Mouse (Mus musculus) lung, postnatal 0 days (tissue): ENCODE measurements around the gene Snx1. TPM values are rescaled to one million over a fixed set of nuclear protein-coding genes. Genes with fewer than 3 reads are reported as not detected.

Source experiments
- ATAC-seq: fragments of 200-750 bp; cut with Nextera tagmentation; 2 replicates; pipeline ENCODE4 v1.8.0; 2017; ENCODE audit warnings: moderate library complexity
- DNase-seq: peaks from one replicate; pipeline ENCODE4 v3.0.0-alpha.2; 2016; ENCODE audit warnings: low spot score
- H3K27ac ChIP-seq: fragments of 300-500 bp; sonication (generic); 2 replicates; pipeline ENCODE4 v1.5.1; 2014; ENCODE audit warnings: antibody characterized with exemption, mild to moderate bottlenecking, low read length, mixed read lengths
- H3K27me3 ChIP-seq: fragments of 300-500 bp; sonication (generic); replicated peaks from 2 replicates; pipeline ENCODE4 v1.6.1; 2014; ENCODE audit warnings: low read length, mixed read lengths; ENCODE audit not compliant: insufficient read depth
- H3K36me3 ChIP-seq: fragments of 300-500 bp; sonication (generic); 2 replicates; pipeline ENCODE4 v1.6.1; 2014; ENCODE audit warnings: low read length, mixed read lengths; ENCODE audit not compliant: insufficient read depth
- H3K4me1 ChIP-seq: fragments of 300-500 bp; sonication (generic); 2 replicates; pipeline ENCODE4 v1.6.1; 2014; ENCODE audit warnings: antibody characterized with exemption, low read depth, low read length, mixed read lengths; ENCODE audit not compliant: insufficient read depth
- H3K4me2 ChIP-seq: fragments of 300-500 bp; sonication (generic); replicated peaks from 2 replicates; pipeline ENCODE4 v1.6.1; 2014; ENCODE audit warnings: low read depth, mild to moderate bottlenecking, low read length, moderate library complexity, mixed read lengths
- H3K4me3 ChIP-seq: fragments of 300-500 bp; sonication (generic); 2 replicates; pipeline ENCODE4 v1.5.1; 2014; ENCODE audit warnings: low read depth, low read length
- H3K9ac ChIP-seq: fragments of 300-500 bp; sonication (generic); replicated peaks from 2 replicates; pipeline ENCODE4 v1.6.1; 2014; ENCODE audit warnings: low read depth, mild to moderate bottlenecking
- H3K9me3 ChIP-seq: fragments of 300-500 bp; sonication (generic); 2 replicates; pipeline ENCODE4 v1.6.1; 2016; ENCODE audit warnings: low read length, mixed read lengths
- CTCF ChIP-seq: IDR thresholded peaks from 2 replicates; pipeline ENCODE4 v1.5.1; 2016; ENCODE audit warnings: antibody characterized with exemption, mild to moderate bottlenecking
- EP300 ChIP-seq: IDR thresholded peaks from 2 replicates; pipeline ENCODE4 v1.6.1; 2016; ENCODE audit warnings: antibody characterized with exemption, mild to moderate bottlenecking, control low read depth
- WGBS: fragments of 180-500 bp; shearing (Covaris S2); extraction: QIAGEN DNeasy Blood & Tissue Kit; methylation state at CpG from one replicate; pipeline ENCODE4 v1.1.7; 2014; 5-methylcytosine and 5-hydroxymethylcytosine counted together
- polyA plus RNA-seq: library from polyadenylated mRNA; unstranded; fragments of >200 nt; fragmentation: Nextera tagmentation; extraction: Ambion mirVana; gene quantifications from 2 replicates; pipeline ENCODE4 v1.2.1, GENCODE M21; 2015

Snx1 gene
- polyA plus RNA-seq, 1 experiment from 2014 or later = 108 TPM

DNA sequence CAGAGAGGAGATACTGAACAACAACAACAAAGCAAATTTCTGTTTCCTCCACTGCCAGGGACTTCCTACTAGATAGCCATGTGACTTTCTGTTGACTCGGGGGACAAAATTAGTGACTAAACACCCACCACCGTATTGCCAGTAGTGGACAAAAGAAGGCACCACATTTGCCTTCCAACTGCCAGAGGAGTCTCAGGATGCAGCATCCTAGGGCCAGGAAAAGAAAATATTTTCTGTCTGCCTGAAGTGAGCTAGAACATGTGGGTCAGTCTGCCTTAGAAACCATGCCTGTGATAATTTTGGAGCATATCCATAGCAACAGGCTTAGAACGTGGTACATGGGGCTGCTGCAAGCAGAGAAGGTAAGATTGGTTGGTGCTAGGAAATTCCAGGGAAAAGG lies 85.6 kb downstream of the Snx1 start:
- ATAC-seq = no peak
- no peak for TF ChIP-seq CTCF
- TF ChIP-seq EP300 = no peak

DNA sequence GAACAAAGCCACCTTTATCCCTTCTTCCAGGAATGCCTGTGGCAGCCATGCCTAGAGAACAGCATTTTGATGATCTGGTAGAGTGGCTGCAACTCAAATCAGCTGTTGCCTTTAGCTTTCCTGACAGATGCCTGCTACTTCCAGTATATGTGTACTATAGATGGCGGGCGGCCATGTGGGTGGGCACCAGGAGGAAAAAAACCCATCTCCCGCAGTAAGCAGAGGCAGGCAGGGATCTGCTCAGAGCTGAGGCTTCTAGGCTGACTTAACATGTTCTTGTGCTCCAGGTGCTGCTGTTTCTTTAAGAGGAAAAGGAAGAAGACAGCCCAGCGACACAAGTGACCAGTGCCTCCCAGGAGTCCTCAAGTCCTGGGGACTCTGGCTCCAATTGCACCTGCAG lies 87.1 kb downstream of the Snx1 start:
- H3K36me3 ChIP-seq = peaks cover 18% of the 10 kb centered on the region; the same call in 1 of the 2 replicates
- no peaks in the 10 kb centered on the region for H3K27me3 ChIP-seq
- H3K27ac ChIP-seq = no peak overlapping the region
- TF ChIP-seq EP300 = no peak
- TF ChIP-seq CTCF = no peak
- H3K9ac ChIP-seq = no peak overlapping the region
- H3K4me3 ChIP-seq = no peak overlapping the region
- no peaks in the 10 kb centered on the region for H3K9me3 ChIP-seq
- no peaks in the 10 kb centered on the region for H3K4me1 ChIP-seq
- no peak for DNase-seq
- WGBS = 79% methylated on average over 4 of the region's 4 CpGs
- ATAC-seq = no peak
- no peak overlapping the region for H3K4me2 ChIP-seq

More for the DNA sequence above, 85.6 kb downstream of the Snx1 start:
- WGBS = 78% methylated on average over 3 of the region's 3 CpGs
- no peak overlapping the region for H3K4me3 ChIP-seq
- no peaks in the 10 kb centered on the region for H3K27me3 ChIP-seq
- DNase-seq = no peak
- 0 out of 2 replicates have a peak, but pooled peaks cover 14% of the 10 kb centered on the region for H3K36me3 ChIP-seq
- H3K27ac ChIP-seq = no peak overlapping the region
- no peaks in the 10 kb centered on the region for H3K9me3 ChIP-seq
- no peak overlapping the region for H3K4me2 ChIP-seq
- no peaks in the 10 kb centered on the region for H3K4me1 ChIP-seq
- no peak overlapping the region for H3K9ac ChIP-seq

DNA sequence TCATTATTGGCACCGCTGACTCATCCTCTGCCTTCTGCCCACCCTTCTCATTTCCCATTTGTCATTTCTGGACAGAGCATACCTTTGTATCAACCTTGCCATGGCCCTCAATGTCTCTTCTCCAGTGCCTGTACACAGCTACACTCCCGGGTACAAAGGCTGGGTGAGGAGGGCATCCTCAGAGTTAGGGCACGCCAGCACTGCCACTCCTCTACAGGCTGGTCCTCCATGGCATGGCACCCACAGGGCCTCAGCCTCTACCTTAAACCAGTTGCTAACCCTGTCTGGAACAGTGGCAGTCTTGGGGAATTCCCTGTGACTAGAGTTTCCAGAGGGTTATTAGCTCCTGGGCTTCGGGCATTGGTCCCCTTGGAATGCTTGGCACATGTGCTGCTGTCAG lies 87.8 kb downstream of the Snx1 start:
- no peak for TF ChIP-seq EP300
- no peak for TF ChIP-seq CTCF
- no peaks in the 10 kb centered on the region for H3K9me3 ChIP-seq
- ATAC-seq (no peak), DNase-seq (no peak)
- peaks cover 18% of the 10 kb centered on the region; the same call in 1 of the 2 replicates for H3K36me3 ChIP-seq
- H3K4me3 ChIP-seq = no peak overlapping the region
- no peaks in the 10 kb centered on the region for H3K4me1 ChIP-seq
- no peak overlapping the region for H3K9ac ChIP-seq
- 94% methylated on average over 4 of the region's 4 CpGs for WGBS
- no peak overlapping the region for H3K27ac ChIP-seq
- H3K27me3 ChIP-seq = no peaks in the 10 kb centered on the region
- no peak overlapping the region for H3K4me2 ChIP-seq

Other genes with a start within 250 kb of the Snx1 start
- 9.9 and 15.5 TPM in 2 replicates for gene Pclaf, start 236.3 kb downstream of the Snx1 start, polyA plus RNA-seq
- 17.6 and 18.7 TPM in 2 replicates for gene Trip4, start 217.8 kb downstream of the Snx1 start, polyA plus RNA-seq
- 8.4 and 8.9 TPM in 2 replicates for gene Csnk1g1, start 217.7 kb downstream of the Snx1 start, polyA plus RNA-seq
- 577 and 650 TPM in 2 replicates for gene Ppib, start 66.4 kb downstream of the Snx1 start, polyA plus RNA-seq
- 25.7 and 28.3 TPM in 2 replicates for gene Snx22, start 56.9 kb downstream of the Snx1 start, polyA plus RNA-seq
- gene Ciao2a, start within 50 bp of the Snx1 start, polyA plus RNA-seq = 110 and 111 TPM in 2 replicates
- 60.9 and 66.6 TPM in 2 replicates for gene Dapk2, start 31.6 kb upstream of the Snx1 start, polyA plus RNA-seq
- gene Herc1, start 223.9 kb upstream of the Snx1 start, polyA plus RNA-seq = 11.8 and 12.9 TPM in 2 replicates